Mouse (Mus musculus): ENCODE measurements around the gene Hoxa5. TPM values are rescaled to one million over a fixed set of nuclear protein-coding genes. Genes with fewer than 3 reads are reported as not detected.

Gene Hoxa5
- polyA plus RNA-seq, 1 experiment from 2014 or later = 11.0 TPM

DNA sequence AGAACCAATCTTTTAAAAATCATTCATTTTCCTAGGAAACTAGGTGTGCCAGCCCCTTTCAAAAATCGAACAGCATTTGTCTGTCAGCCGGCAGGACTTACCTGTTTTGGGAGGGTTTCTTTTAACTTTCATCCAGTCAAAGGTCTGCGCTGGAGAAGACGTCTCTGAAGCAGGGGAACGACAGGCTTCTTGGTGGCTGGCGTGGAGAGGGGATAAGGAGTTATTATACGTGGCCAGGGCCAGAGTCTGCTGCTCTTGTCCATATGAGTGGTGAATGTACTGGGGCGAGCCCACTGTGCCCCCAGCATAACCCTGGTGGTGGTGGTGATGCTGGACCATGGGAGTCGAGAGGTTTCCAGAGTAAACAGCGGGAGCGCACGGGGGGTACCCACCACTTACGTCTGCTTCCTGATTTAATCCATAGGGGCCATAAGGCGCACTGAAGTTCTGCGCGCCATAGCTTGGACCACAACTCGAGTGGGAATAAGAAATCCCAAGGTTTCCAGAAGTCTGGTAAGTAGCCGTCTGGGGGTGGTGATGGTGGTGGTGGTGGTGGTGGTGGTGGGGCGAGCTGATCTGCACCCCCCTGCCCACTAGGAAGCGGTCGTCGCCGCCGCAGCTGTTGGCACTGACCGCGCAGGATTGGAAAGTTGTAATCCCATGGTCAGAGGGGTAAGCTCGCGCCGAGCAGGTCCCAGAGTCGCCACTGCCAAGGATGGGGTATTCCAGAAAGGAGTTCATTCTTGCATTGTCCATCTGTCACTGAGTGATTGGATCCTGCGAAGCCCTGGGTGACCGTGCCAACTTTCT, 46.7 kb downstream of the Hoxa5 start:
- Histone ChIP-seq H3K4me3 (ENCODE audit: low read depth, low read length) (peak overlapping the region; percentile 73), H3K9ac (ENCODE audit: low read length) (no peak overlapping the region), H3K9me3 (ENCODE audit: control insufficient read depth, low read length) (no peaks in the 10 kb centered on the region), H3K36me3 (ENCODE audit: control insufficient read depth, insufficient read depth, low read length) (no peaks in the 10 kb centered on the region), H3K27me3 (ENCODE audit: control insufficient read depth, insufficient read depth, low read length) (peaks cover 45% of the 10 kb centered on the region), H3K4me1 (ENCODE audit: control insufficient read depth, insufficient read depth, low read length) (peaks cover 28% of the 10 kb centered on the region), H3K27ac (replicated peaks; ENCODE audit: low read depth, low read length) (no peak overlapping the region), H3K4me2 (ENCODE audit: low read depth, severe bottlenecking) (peak overlapping the region; percentile 97)
- peak; percentile 37 for ATAC-seq (ENCODE audit: insufficient number of reproducible peaks, low FRiP score, low TSS enrichment, low read depth)
- no peak for DNase-seq (ENCODE audit: low spot score)
- under 1% methylated on average over 32 of the region's 32 CpGs for WGBS

DNA sequence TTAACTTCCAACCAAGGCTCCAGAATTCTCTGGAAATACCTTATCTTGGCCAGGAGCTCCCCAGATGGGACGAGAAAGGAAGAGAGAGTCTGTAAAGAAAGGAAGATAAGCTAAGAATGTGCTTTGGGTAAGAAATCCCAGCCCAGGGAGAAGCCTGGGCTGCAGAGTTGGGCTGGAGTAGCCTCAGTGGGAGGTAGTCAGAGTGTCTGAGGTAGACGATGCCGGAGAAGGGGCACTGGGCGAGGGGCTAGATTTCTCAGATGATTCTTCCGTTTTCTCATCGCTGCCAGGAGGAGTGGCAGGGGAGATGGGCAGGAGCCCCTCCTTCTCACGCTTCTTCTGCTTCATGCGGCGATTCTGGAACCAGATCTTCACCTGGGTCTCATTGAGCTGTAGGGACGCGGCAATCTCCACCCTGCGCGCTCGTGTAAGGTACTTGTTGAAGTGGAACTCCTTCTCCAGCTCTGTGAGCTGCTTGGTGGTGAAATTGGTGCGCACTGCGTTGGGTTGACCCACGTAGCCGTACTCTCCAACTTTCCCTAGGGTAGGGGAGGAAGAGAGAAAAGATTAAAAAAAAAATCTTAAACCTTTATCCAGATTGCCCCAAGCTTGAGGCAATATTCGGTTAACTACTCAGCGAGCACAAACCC, 47.7 kb downstream of the Hoxa5 start:
- H3K9me3 ChIP-seq (ENCODE audit: control insufficient read depth, low read length) = no peaks in the 10 kb centered on the region
- H3K27me3 ChIP-seq (ENCODE audit: control insufficient read depth, insufficient read depth, low read length) = peaks cover 52% of the 10 kb centered on the region
- peaks cover 28% of the 10 kb centered on the region for H3K4me1 ChIP-seq (ENCODE audit: control insufficient read depth, insufficient read depth, low read length)
- no peak overlapping the region for H3K27ac ChIP-seq (replicated peaks; ENCODE audit: low read depth, low read length)
- no peaks in the 10 kb centered on the region for H3K36me3 ChIP-seq (ENCODE audit: control insufficient read depth, insufficient read depth, low read length)
- no peak overlapping the region for H3K9ac ChIP-seq (ENCODE audit: low read length)
- peak overlapping the region; percentile 8; the same call in 1 of the 2 replicates for H3K4me2 ChIP-seq (ENCODE audit: low read depth, severe bottlenecking)
- WGBS = 2% methylated on average over 20 of the region's 20 CpGs
- DNase-seq (ENCODE audit: low spot score) (peak; percentile 44), ATAC-seq (ENCODE audit: insufficient number of reproducible peaks, low FRiP score, low TSS enrichment, low read depth) (no peak)
- H3K4me3 ChIP-seq (ENCODE audit: low read depth, low read length) = no peak overlapping the region

DNA sequence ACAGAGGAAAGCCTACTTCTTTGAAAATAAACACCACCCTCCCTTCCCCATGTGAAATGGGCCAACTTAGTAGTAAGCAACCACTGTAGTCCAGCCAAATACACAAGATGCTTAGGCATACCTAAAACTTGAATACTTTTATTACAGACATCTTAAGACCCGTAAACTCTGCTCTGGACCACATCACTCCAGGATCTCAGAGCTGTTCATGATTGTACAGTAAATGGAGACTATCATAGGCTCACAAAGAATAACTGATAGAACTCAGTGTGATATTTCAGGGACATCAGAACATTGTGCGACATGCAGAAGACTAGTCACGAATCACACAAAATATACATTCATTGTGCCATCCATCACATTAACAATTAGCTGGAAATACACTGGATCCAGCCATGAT, 48.9 kb downstream of the Hoxa5 start:
- DNase-seq (ENCODE audit: low spot score) = peak; percentile 20

DNA sequence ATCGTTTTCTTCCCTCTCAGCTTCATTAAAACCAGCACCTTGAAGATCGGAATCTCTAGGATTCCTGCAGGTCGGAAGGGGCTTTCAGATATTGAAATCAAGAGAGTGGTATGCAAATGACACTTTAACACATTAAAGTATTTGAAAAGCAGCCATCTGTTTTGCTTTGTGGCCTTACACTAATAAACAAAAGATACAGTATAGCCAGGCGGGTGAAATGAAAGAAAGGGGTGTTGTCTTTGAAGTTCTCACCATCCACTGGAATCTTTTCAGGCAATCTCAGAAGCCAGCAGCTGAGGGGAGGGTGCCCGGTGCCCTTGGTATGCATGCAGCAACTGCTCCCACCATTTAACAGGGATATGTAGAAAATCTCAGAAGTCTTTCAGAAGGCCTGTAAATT, 50.3 kb downstream of the Hoxa5 start:
- H3K27ac ChIP-seq (replicated peaks; ENCODE audit: low read depth, low read length) = no peak overlapping the region
- H3K27me3 ChIP-seq (ENCODE audit: control insufficient read depth, insufficient read depth, low read length) = peaks cover 55% of the 10 kb centered on the region
- no peaks in the 10 kb centered on the region for H3K9me3 ChIP-seq (ENCODE audit: control insufficient read depth, low read length)
- H3K4me1 ChIP-seq (ENCODE audit: control insufficient read depth, insufficient read depth, low read length) = peaks cover 7% of the 10 kb centered on the region
- ATAC-seq (ENCODE audit: insufficient number of reproducible peaks, low FRiP score, low TSS enrichment, low read depth) (no peak), DNase-seq (ENCODE audit: low spot score) (peak; percentile 21)
- H3K4me2 ChIP-seq (ENCODE audit: low read depth, severe bottlenecking) = no peak overlapping the region
- no peak overlapping the region for H3K4me3 ChIP-seq (ENCODE audit: low read depth, low read length)
- no peaks in the 10 kb centered on the region for H3K36me3 ChIP-seq (ENCODE audit: control insufficient read depth, insufficient read depth, low read length)
- WGBS = 13% methylated on average over 5 of the region's 5 CpGs
- no peak overlapping the region for H3K9ac ChIP-seq (ENCODE audit: low read length)

More for the DNA sequence above, 48.9 kb downstream of the Hoxa5 start:
- Histone ChIP-seq H3K4me1 (ENCODE audit: control insufficient read depth, insufficient read depth, low read length) (peaks cover 21% of the 10 kb centered on the region), H3K36me3 (ENCODE audit: control insufficient read depth, insufficient read depth, low read length) (no peaks in the 10 kb centered on the region), H3K4me2 (ENCODE audit: low read depth, severe bottlenecking) (no peak overlapping the region), H3K9ac (ENCODE audit: low read length) (no peak overlapping the region), H3K4me3 (ENCODE audit: low read depth, low read length) (no peak overlapping the region), H3K27me3 (ENCODE audit: control insufficient read depth, insufficient read depth, low read length) (peaks cover 52% of the 10 kb centered on the region), H3K9me3 (ENCODE audit: control insufficient read depth, low read length) (no peaks in the 10 kb centered on the region), H3K27ac (replicated peaks; ENCODE audit: low read depth, low read length) (no peak overlapping the region)
- WGBS = 58% methylated on average over 3 of the region's 3 CpGs
- ATAC-seq (ENCODE audit: insufficient number of reproducible peaks, low FRiP score, low TSS enrichment, low read depth) = no peak

DNA sequence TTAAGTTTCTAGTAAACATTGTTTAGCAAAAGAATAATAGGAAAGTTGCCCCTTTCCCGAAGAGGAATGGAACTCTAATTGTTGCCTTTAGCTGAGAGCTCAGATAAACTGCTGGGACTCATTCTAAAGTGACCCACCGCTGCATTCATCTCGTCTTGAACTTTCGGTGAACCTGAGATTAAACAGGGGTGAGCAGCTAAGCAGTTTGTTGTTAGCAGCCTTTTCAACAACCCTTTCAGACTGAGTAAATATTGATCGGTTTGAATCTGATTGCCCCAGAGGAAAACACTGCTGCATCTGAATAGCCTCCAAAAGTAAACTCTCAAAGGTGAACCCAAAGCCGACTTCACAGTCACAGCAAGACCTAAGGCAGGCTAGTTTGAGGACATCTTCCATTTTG, 51.1 kb downstream of the Hoxa5 start:
- Histone ChIP-seq H3K27me3 (ENCODE audit: control insufficient read depth, insufficient read depth, low read length) (peaks cover 55% of the 10 kb centered on the region), H3K9me3 (ENCODE audit: control insufficient read depth, low read length) (no peaks in the 10 kb centered on the region), H3K4me2 (ENCODE audit: low read depth, severe bottlenecking) (no peak overlapping the region), H3K36me3 (ENCODE audit: control insufficient read depth, insufficient read depth, low read length) (no peaks in the 10 kb centered on the region), H3K4me3 (ENCODE audit: low read depth, low read length) (no peak overlapping the region), H3K27ac (replicated peaks; ENCODE audit: low read depth, low read length) (no peak overlapping the region), H3K9ac (ENCODE audit: low read length) (no peak overlapping the region), H3K4me1 (ENCODE audit: control insufficient read depth, insufficient read depth, low read length) (0 out of 2 replicates have a peak, but pooled peaks cover 2% of the 10 kb centered on the region)
- WGBS = 2% methylated on average over 6 of the region's 6 CpGs
- DNase-seq (ENCODE audit: low spot score) = no peak
- ATAC-seq (ENCODE audit: insufficient number of reproducible peaks, low FRiP score, low TSS enrichment, low read depth) = no peak

DNA sequence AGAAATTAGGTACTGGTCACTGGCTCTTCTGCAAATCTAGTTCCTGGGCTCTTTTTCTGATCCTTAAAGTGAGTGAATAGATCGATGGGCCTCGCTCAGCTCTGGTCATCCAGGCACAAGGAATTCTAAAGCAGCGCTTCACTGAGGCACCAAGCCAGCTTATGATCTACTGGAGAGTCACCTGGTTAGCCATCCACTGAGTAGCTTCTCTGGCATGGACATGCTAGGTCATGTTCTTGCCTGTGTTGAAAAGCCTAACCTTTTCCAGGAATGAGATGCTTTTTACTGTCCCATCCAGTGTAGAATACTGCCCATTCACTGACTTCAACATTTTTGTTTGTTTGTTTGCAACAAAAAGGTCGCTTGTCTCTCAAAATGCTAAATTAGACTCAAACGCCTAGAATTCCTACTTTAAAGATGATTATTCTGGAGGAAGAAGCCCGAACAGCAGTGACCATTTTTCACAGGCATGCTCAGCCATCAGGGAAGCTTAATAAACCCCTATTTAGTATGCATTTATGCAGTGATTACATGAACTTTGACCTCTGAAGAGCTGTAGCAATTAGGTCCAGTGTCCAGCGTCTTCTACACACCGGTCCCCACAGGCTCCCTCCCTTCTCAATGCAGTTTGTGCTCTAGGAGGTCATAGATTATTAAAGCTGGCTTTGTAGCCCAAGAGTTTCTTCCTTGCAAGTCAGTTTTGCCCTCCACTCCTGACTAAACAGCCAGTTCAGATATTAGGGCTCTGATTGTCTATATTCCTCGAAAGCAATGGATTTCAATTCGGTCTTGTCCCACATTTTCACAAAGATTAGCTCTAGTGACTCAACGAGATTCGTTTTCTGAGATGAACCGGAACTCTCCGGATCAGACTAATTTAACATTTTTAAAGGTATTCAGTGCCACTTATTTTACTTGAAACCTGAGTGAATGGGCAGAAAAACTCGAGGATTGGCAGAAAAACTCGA, 51.9 kb downstream of the Hoxa5 start:
- Histone ChIP-seq H3K27ac (replicated peaks; ENCODE audit: low read depth, low read length) (no peak overlapping the region), H3K36me3 (ENCODE audit: control insufficient read depth, insufficient read depth, low read length) (no peaks in the 10 kb centered on the region), H3K4me3 (ENCODE audit: low read depth, low read length) (no peak overlapping the region), H3K9ac (ENCODE audit: low read length) (no peak overlapping the region), H3K4me1 (ENCODE audit: control insufficient read depth, insufficient read depth, low read length) (0 out of 2 replicates have a peak, but pooled peaks cover 1% of the 10 kb centered on the region), H3K27me3 (ENCODE audit: control insufficient read depth, insufficient read depth, low read length) (peaks cover 48% of the 10 kb centered on the region), H3K9me3 (ENCODE audit: control insufficient read depth, low read length) (no peaks in the 10 kb centered on the region), H3K4me2 (ENCODE audit: low read depth, severe bottlenecking) (no peak overlapping the region)
- WGBS = 10% methylated on average over 16 of the region's 16 CpGs
- ATAC-seq (ENCODE audit: insufficient number of reproducible peaks, low FRiP score, low TSS enrichment, low read depth) (no peak), DNase-seq (ENCODE audit: low spot score) (peak; percentile 29)
